ENCODE assay signal across 10 mouse cellular contexts in the genomic region with DNA sequence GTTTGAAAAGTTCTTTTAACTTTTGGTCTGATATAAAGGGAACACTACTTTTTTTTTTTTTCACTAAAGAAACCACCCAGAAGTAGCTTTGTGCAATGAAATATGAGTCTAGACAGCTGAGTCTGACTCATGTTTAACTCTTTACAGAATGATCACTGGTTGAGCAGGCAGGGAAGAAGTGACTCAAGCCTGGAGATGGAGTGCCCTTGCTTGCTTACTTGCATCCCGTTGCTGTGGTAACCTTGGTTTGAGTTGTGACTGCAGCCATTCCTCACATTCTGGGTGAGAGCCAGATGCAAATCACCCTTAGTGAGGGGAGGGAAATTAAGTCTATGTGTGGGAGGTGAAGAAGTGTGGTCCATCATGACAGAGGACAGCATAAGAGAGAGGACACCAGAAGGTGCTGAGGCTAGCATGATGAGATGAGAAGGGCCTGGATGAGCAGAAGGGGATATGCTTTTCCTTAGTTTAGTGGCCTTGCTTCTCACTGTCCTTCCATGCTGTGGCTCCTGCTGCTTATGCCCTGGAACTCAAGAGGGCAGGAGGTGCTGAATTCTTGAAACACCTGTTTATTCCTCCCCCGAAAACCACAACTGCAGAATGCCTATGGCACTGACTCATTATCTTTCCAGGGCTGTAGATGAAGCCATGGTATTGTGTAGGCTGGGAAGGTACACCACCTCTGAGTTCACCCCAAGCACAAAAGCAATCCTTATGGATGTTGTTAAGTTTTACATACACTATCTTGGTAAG.
DNase-seq lines count a peak whose midpoint lies in the region; ATAC-seq lines count a peak whose summit lies in the region.
"Had no signal": no experiment of that assay in that cellular context is flagged by ENCODE, and none has a peak within 500 bp of the region (broad histone marks: within the 10 kb centered on the region; RNA-seq: fewer than 3 reads in every experiment).

No protein-coding gene starts in this region.

- H3K27me3 ChIP-seq in heart, embryonic 15.5 days = no peaks in the 10 kb centered on the region
- no peaks in the 10 kb centered on the region for H3K27me3 ChIP-seq in forebrain, embryonic 11.5 days (ENCODE audit: control insufficient read depth, insufficient read depth, low read length)
- H3K27me3 ChIP-seq: intestine, embryonic 15.5 days; liver, embryonic 13.5 days had no signal

- intact Hi-C loops in heart, postnatal 10 days (cut with DNase I) = loop anchor here (2.0 to 5.0 kb wide), 2 partner anchors 13 to 162 kb away; a partner anchor contains a TSS

- H3K4me1 ChIP-seq in heart, embryonic 15.5 days (replicated peaks) = peaks cover 10% of the 10 kb centered on the region
- peaks cover 6% of the 10 kb centered on the region; the same call in 1 of the 2 replicates for H3K4me1 ChIP-seq in forebrain, embryonic 11.5 days (replicated peaks; ENCODE audit: control insufficient read depth, insufficient read depth, low read length)

- H3K4me2 ChIP-seq in heart, embryonic 15.5 days = no peak overlapping the region
- H3K4me2 ChIP-seq in forebrain, embryonic 11.5 days (ENCODE audit: low read depth, low read length, severe bottlenecking) = no peak overlapping the region
- H3K4me2 ChIP-seq: intestine, embryonic 15.5 days; liver, embryonic 13.5 days had no signal

- no peak overlapping the region for H3K4me3 ChIP-seq in heart, embryonic 15.5 days
- H3K4me3 ChIP-seq in forebrain, embryonic 11.5 days (ENCODE audit: low read depth, low read length) = no peak overlapping the region
- H3K4me3 ChIP-seq: intestine, embryonic 15.5 days; liver, embryonic 13.5 days had no signal

- H3K9ac ChIP-seq in heart, embryonic 15.5 days = no peak overlapping the region
- H3K9ac ChIP-seq in forebrain, embryonic 11.5 days (ENCODE audit: low read length) = no peak overlapping the region
- H3K9ac ChIP-seq: intestine, embryonic 15.5 days; liver, embryonic 13.5 days had no signal

- H3K27ac ChIP-seq in heart, embryonic 15.5 days = peak overlapping the region; percentile 27
- H3K27ac ChIP-seq in forebrain, embryonic 11.5 days (ENCODE audit: low read depth, low read length) = no peak overlapping the region
- H3K27ac ChIP-seq: intestine, embryonic 15.5 days; liver, embryonic 13.5 days had no signal

- no peak for DNase-seq in heart, postnatal 10 days
- peak; percentile 80 for DNase-seq in CD4-positive helper T cell, adult 2 months (ENCODE audit: low read depth, low spot score)
- peak; percentile 37 for DNase-seq in adipocyte (ENCODE audit: low spot score)
- no peak for DNase-seq in forebrain, embryonic 11.5 days (ENCODE audit: low spot score)
- no peak for DNase-seq in right cerebral cortex, postnatal 36 days (ENCODE audit: low spot score in 2 of 2)
- DNase-seq in urinary bladder, postnatal 4 days (ENCODE audit: low spot score in 2 of 2) = no peak
- DNase-seq: liver, embryonic 13.5 days had no signal

- WGBS in heart, embryonic 15.5 days = 73% methylated on average over 2 of the region's 2 CpGs
- WGBS in forebrain, embryonic 11.5 days = 83% methylated on average over 2 of the region's 2 CpGs

- H3K36me3 ChIP-seq in heart, embryonic 15.5 days = no peaks in the 10 kb centered on the region
- no peaks in the 10 kb centered on the region for H3K36me3 ChIP-seq in forebrain, embryonic 11.5 days (ENCODE audit: control insufficient read depth, insufficient read depth, low read length)
- H3K36me3 ChIP-seq: intestine, embryonic 15.5 days; liver, embryonic 13.5 days had no signal

- no peak for ATAC-seq in heart, embryonic 15.5 days (replicated peaks; ENCODE audit: insufficient number of reproducible peaks, insufficient read depth, low FRiP score, low read depth)
- ATAC-seq in megakaryocyte, adult 5-6 weeks (ENCODE audit: poor library complexity, severe bottlenecking) = peak; percentile 22
- ATAC-seq in forebrain, embryonic 11.5 days (replicated peaks; ENCODE audit: low FRiP score) = no peak
- ATAC-seq: intestine, embryonic 15.5 days had no signal

- H3K9me3 ChIP-seq in heart, embryonic 15.5 days (replicated peaks) = no peaks in the 10 kb centered on the region
- H3K9me3 ChIP-seq in forebrain, embryonic 11.5 days (ENCODE audit: control insufficient read depth, low read length) = no peaks in the 10 kb centered on the region
- H3K9me3 ChIP-seq: intestine, embryonic 15.5 days; liver, embryonic 13.5 days had no signal

Comparison
In these comparisons a context has a peak if more than half of its experiments do, and no peak if none do; other contexts are left out.
1. DNase-seq: peak in CD4-positive helper T cell, adult 2 months (single experiment) and adipocyte (single experiment); none in heart, postnatal 10 days (0 of 2), forebrain, embryonic 11.5 days (single experiment), right cerebral cortex, postnatal 36 days (0 of 2) and urinary bladder, postnatal 4 days (0 of 2).